Mouse (Mus musculus): ENCODE measurements around the gene Odf4. TPM values are rescaled to one million over a fixed set of nuclear protein-coding genes. Genes with fewer than 3 reads are reported as not detected.
A peak's percentile ranks its signal among the peaks of the same experiment; 100 is the strongest.
"Not testable (repeated sequence)": the region's sequence is repeated elsewhere in the genome, so short reads cannot be mapped to it uniquely, and the experiment has no call there.

The Odf4 gene
- total and polyA plus RNA-seq, 2 experiments from 2014 or later, result 1.5 to 2.2 TPM

DNA sequence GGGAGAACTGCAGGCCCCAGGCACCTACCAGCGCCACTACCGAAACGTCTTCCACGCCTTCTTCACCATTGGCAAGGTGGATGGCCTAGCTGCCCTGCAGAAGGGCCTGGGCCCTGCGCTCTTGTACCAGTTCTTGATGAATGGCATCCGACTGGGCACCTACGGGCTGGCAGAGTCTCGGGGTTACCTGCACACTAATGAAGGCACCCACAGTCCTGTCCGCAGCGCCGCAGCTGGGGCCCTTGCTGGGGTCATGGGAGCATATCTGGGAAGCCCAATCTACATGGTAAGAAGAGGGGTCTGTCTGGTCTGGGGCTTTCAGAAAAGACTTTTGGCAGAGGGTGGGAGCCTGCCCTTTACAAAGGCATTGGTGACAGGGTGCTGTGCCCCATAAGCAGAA lies 41.9 kb upstream of the Odf4 start:
- no peaks in the 10 kb centered on the region for H3K36me3 ChIP-seq (ENCODE audit: insufficient read depth, low read length)
- H3K4me2 ChIP-seq (ENCODE audit: low read depth, low read length, poor library complexity, severe bottlenecking), result peak overlapping the region; percentile 94; the same call in 1 of the 2 replicates
- H3K4me3 ChIP-seq (ENCODE audit: low read depth, low read length), result no peak overlapping the region
- H3K9ac ChIP-seq (replicated peaks; ENCODE audit: low read length, poor library complexity, severe bottlenecking), result peak overlapping the region; percentile 71; the same call in 1 of the 2 replicates
- TF ChIP-seq CTCF (IDR thresholded peaks at IDR 0.05), result no peak
- DNase-seq (ENCODE audit: low spot score), result no peak
- no peak overlapping the region for H3K27ac ChIP-seq (ENCODE audit: low read depth, low read length)
- H3K9me3 ChIP-seq (ENCODE audit: low read length), result no peaks in the 10 kb centered on the region
- no peaks in the 10 kb centered on the region for H3K27me3 ChIP-seq (ENCODE audit: insufficient read depth, low read length)
- ATAC-seq (ENCODE audit: low FRiP score), result no peak
- 90% methylated on average over 11 of the region's 11 CpGs for WGBS
- 0 out of 2 replicates have a peak, but pooled peaks cover 9% of the 10 kb centered on the region for H3K4me1 ChIP-seq (ENCODE audit: insufficient read depth, low read length)

DNA sequence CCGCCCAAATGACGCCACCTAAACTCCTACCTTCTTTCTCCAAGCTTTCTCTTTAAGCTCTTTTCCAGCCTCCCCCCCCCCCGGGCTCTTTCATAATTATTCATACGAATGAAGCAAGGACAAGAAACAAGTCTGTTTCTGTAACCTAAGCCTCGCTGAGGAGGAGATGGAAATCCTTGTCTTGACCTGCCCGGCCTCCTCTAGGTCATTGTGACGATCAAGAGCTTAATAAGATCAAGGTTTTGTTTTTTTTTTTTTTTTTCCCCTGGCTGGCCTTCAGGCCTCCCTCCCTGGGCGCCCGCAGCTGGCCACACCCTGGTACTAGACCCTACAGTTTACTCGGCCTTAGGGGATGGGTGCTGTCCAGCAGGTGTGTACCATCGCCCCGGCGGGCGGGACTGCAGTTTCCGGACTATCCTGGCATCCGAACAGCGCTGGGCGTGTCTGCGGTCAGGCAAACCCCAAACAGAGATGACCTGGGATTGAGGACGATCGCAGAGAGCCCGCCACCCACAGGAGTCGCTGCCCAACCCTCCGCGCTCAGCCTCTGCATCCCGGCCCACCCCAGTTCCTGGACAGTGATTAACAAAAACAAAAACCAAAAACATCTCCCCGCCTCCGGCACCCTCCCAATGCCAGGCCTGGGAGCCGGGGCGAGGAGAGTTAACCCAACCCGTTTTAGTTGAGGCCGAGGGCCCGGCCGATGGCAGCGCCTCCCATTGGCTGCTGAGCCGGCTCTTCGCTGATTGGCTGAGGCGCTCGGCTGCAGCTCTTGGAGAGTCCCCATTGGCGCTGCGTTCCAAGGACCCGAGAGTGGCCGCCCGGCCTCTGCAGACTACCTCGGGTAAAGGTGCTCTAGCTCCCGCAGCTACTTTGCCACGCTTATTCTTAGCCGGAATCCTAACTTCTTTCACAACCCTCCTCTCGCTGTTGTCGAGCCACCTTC lies 40.7 kb upstream of the Odf4 start, which contains the start of gene Slc25a35:
Gene Slc25a35, plus strand, starts transcription at position 795 of the 946 bp plus-strand sequence.
- peak within 1 kb of the TSS; percentile 64 for H3K4me3 ChIP-seq (ENCODE audit: low read depth, low read length)
- H3K9ac ChIP-seq (replicated peaks; ENCODE audit: low read length, poor library complexity, severe bottlenecking), result peak within 1 kb of the TSS; percentile 71
- peak; percentile 94 for DNase-seq (ENCODE audit: low spot score)
- no peaks in the 10 kb centered on the region for H3K9me3 ChIP-seq (ENCODE audit: low read length)
- WGBS, result under 1% methylated on average over 50 of the region's 50 CpGs
- ATAC-seq (ENCODE audit: low FRiP score), result peak; percentile 93
- H3K27me3 ChIP-seq (ENCODE audit: insufficient read depth, low read length), result no peaks in the 10 kb centered on the region
- peak; percentile 30 for TF ChIP-seq CTCF (IDR thresholded peaks at IDR 0.05)
- no peaks in the 10 kb centered on the region for H3K36me3 ChIP-seq (ENCODE audit: insufficient read depth, low read length)
- 0 out of 2 replicates have a peak within 1 kb of the TSS, but pooled peaks have one; percentile 43 for H3K27ac ChIP-seq (ENCODE audit: low read depth, low read length)
- H3K4me2 ChIP-seq (ENCODE audit: low read depth, low read length, poor library complexity, severe bottlenecking), result peak within 1 kb of the TSS; percentile 94
- 0 out of 2 replicates have a peak, but pooled peaks cover 9% of the 10 kb centered on the region for H3K4me1 ChIP-seq (ENCODE audit: insufficient read depth, low read length)

DNA sequence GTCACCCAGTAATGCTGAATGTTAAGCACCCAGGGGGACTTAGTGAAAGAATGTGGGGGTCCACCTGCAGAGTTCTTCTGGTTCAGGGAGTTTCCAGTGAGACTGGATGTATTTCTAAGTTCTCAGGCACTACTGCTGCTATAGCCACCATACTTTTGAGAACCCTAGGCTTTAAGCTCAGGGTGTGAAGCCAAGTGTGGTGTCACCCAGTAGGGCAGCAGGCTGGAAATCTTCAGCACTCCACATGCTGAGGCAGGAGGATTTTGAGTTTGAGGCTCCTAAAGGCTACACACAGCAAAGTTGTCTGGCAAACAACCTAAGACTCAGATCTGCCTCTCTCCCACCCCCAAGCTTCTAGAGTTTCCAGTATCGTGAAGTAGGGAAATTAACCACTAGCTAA lies 39.7 kb upstream of the Odf4 start:
- WGBS, result 48% methylated on average over 1 of the region's 1 CpGs
- no peak for TF ChIP-seq CTCF (IDR thresholded peaks at IDR 0.05)
- no peaks in the 10 kb centered on the region for H3K9me3 ChIP-seq (ENCODE audit: low read length)
- no peak overlapping the region for H3K27ac ChIP-seq (ENCODE audit: low read depth, low read length)
- no peaks in the 10 kb centered on the region for H3K36me3 ChIP-seq (ENCODE audit: insufficient read depth, low read length)
- H3K4me1 ChIP-seq (ENCODE audit: insufficient read depth, low read length), result 0 out of 2 replicates have a peak, but pooled peaks cover 9% of the 10 kb centered on the region
- no peaks in the 10 kb centered on the region for H3K27me3 ChIP-seq (ENCODE audit: insufficient read depth, low read length)
- no peak overlapping the region for H3K4me3 ChIP-seq (ENCODE audit: low read depth, low read length)
- no peak for ATAC-seq (ENCODE audit: low FRiP score)
- H3K9ac ChIP-seq (replicated peaks; ENCODE audit: low read length, poor library complexity, severe bottlenecking), result no peak overlapping the region
- H3K4me2 ChIP-seq (ENCODE audit: low read depth, low read length, poor library complexity, severe bottlenecking), result no peak overlapping the region; the same call in 1 of the 2 replicates
- DNase-seq (ENCODE audit: low spot score), result no peak

DNA sequence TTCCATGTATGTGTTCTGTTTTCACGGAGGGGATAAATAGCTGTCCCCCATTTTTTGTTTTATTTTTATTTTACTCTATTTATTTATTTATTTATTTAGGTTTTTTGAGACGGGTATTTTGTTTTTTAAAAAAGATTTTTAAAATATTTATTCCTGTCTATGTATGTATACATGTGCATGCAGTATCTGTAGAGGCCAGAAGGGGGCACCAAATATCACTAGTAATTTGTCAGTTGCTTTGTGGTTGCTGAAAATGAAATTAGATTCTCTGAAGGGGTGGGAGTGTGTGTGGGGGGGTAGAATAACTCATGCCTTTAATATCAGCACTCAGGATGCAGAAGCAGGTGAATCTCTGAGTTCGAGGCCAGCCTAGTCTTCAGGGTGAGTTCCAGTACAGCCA lies 39.0 kb upstream of the Odf4 start:
- H3K4me1 ChIP-seq (ENCODE audit: insufficient read depth, low read length), result 0 out of 2 replicates have a peak, but pooled peaks cover 9% of the 10 kb centered on the region
- 35% methylated on average over 3 of the region's 3 CpGs for WGBS
- peak; percentile 76 for TF ChIP-seq CTCF (IDR thresholded peaks at IDR 0.05)

DNA sequence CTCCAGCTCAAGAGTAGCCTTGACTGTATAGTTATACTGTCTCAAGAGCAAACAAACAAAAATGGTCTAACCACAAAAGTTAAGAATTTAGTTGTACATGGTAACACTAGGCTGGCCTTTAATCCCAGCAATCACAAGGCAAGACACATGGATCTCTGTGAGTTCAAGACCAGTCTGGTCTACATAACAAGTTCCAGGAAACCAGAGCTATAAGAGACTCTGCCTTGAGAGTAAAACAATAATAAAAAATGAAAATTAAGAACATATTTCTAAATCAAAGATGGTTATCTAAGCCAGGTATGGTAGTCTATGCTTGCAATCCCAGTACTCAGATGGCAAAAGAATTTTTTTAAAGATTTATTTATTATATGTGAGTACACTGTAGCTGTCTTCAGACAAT lies 38.2 kb upstream of the Odf4 start:
- no peak overlapping the region for H3K4me3 ChIP-seq (ENCODE audit: low read depth, low read length)
- no peaks in the 10 kb centered on the region for H3K27me3 ChIP-seq (ENCODE audit: insufficient read depth, low read length)
- H3K9ac ChIP-seq (replicated peaks; ENCODE audit: low read length, poor library complexity, severe bottlenecking), result no peak overlapping the region
- H3K4me1 ChIP-seq (ENCODE audit: insufficient read depth, low read length), result 0 out of 2 replicates have a peak, but pooled peaks cover 9% of the 10 kb centered on the region
- H3K36me3 ChIP-seq (ENCODE audit: insufficient read depth, low read length), result no peaks in the 10 kb centered on the region
- no peak overlapping the region for H3K27ac ChIP-seq (ENCODE audit: low read depth, low read length)
- H3K4me2 ChIP-seq (ENCODE audit: low read depth, low read length, poor library complexity, severe bottlenecking), result no peak overlapping the region
- TF ChIP-seq CTCF (IDR thresholded peaks at IDR 0.05), result no peak
- H3K9me3 ChIP-seq (ENCODE audit: low read length), result no peaks in the 10 kb centered on the region
- no peak for DNase-seq (ENCODE audit: low spot score)
- ATAC-seq (ENCODE audit: low FRiP score), result no peak

More for the DNA sequence above, 39.0 kb upstream of the Odf4 start:
- no peak overlapping the region for H3K4me3 ChIP-seq (ENCODE audit: low read depth, low read length)
- H3K9me3 ChIP-seq (ENCODE audit: low read length), result no peaks in the 10 kb centered on the region
- no peak overlapping the region for H3K4me2 ChIP-seq (ENCODE audit: low read depth, low read length, poor library complexity, severe bottlenecking)
- H3K9ac ChIP-seq (replicated peaks; ENCODE audit: low read length, poor library complexity, severe bottlenecking), result no peak overlapping the region
- no peak for ATAC-seq (ENCODE audit: low FRiP score)
- H3K36me3 ChIP-seq (ENCODE audit: insufficient read depth, low read length), result no peaks in the 10 kb centered on the region
- H3K27me3 ChIP-seq (ENCODE audit: insufficient read depth, low read length), result no peaks in the 10 kb centered on the region
- no peak overlapping the region for H3K27ac ChIP-seq (ENCODE audit: low read depth, low read length)
- DNase-seq (ENCODE audit: low spot score), result peak; percentile 67

DNA sequence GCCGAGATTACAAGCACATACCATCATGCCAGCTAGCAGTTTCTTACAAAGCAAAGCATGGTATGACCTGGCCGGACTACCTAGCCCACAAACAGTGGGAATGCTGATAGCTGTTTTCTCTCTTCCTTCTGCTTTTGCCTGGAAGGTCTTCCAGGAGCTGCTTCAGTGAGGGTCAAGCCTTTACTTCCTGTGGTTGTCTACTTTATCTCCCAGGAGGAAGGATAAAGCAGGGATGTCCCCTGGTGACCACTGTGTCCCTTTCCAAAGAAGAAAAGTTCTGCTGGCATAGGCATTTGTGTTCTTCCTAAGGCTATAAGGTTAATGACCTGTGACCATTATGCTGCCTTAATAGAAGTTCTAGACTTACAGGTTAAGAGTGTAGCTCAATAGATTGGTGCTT lies 36.5 kb upstream of the Odf4 start:
- 0 out of 2 replicates have a peak, but pooled peaks cover 5% of the 10 kb centered on the region for H3K4me1 ChIP-seq (ENCODE audit: insufficient read depth, low read length)
- H3K9me3 ChIP-seq (ENCODE audit: low read length), result no peaks in the 10 kb centered on the region
- no peak overlapping the region for H3K4me3 ChIP-seq (ENCODE audit: low read depth, low read length)
- H3K4me2 ChIP-seq (ENCODE audit: low read depth, low read length, poor library complexity, severe bottlenecking), result no peak overlapping the region
- no peaks in the 10 kb centered on the region for H3K36me3 ChIP-seq (ENCODE audit: insufficient read depth, low read length)
- 81% methylated on average over 2 of the region's 2 CpGs for WGBS
- no peak overlapping the region for H3K9ac ChIP-seq (replicated peaks; ENCODE audit: low read length, poor library complexity, severe bottlenecking)
- no peaks in the 10 kb centered on the region for H3K27me3 ChIP-seq (ENCODE audit: insufficient read depth, low read length)
- DNase-seq (ENCODE audit: low spot score), result no peak
- TF ChIP-seq CTCF (IDR thresholded peaks at IDR 0.05), result no peak
- no peak overlapping the region for H3K27ac ChIP-seq (ENCODE audit: low read depth, low read length)
- ATAC-seq (ENCODE audit: low FRiP score), result no peak

DNA sequence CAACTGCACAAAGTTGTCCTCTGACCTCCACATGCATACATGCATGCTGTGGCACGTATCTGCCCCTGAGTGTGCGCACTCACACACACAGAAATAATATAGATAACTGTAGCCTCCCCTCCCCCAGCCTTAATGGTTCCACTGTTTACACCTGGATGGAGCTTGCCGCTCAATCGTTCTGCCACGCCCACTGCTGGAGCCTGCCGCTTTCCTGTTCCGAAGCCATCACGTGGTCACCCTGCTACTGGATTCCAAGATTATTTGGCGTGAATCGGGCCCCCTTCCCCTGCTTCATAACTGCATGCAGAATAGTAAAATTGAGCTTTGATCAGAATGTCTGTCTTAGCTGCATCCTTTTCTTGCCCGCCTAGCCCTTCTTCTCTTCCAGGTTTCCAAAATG lies 35.3 kb upstream of the Odf4 start:
- not testable (repeated sequence) for H3K27me3 ChIP-seq (ENCODE audit: insufficient read depth, low read length); H3K9me3 ChIP-seq (ENCODE audit: low read length); DNase-seq (ENCODE audit: low spot score); H3K4me1 ChIP-seq (ENCODE audit: insufficient read depth, low read length); H3K27ac ChIP-seq (ENCODE audit: low read depth, low read length); H3K4me2 ChIP-seq (ENCODE audit: low read depth, low read length, poor library complexity, severe bottlenecking); H3K36me3 ChIP-seq (ENCODE audit: insufficient read depth, low read length); H3K4me3 ChIP-seq (ENCODE audit: low read depth, low read length); ATAC-seq (ENCODE audit: low FRiP score); H3K9ac ChIP-seq (replicated peaks; ENCODE audit: low read length, poor library complexity, severe bottlenecking)
- WGBS, result 32% methylated on average over 11 of the region's 11 CpGs
